Mouse (Mus musculus) embryonic facial prominence, embryonic 13.5 days (tissue): ENCODE results near the gene Sumo3. TPM values are rescaled to one million over a fixed set of nuclear protein-coding genes. Genes with fewer than 3 reads are reported as not detected.
A peak's percentile ranks its signal among the peaks of the same experiment; 100 is the strongest.

Source experiments
- ATAC-seq: fragments of 200-750 bp; cut with Nextera tagmentation; 2 replicates; pipeline ENCODE4 v1.8.0; 2017; ENCODE audit warnings: low read depth; ENCODE audit not compliant: insufficient number of reproducible peaks, insufficient read depth, low FRiP score, low TSS enrichment
- H3K27ac ChIP-seq: fragments of 300-500 bp; sonication (generic); 2 replicates; pipeline ENCODE4 v1.5.1; 2015; ENCODE audit warnings: moderate library complexity, mild to moderate bottlenecking, inconsistent platforms
- H3K27me3 ChIP-seq: fragments of 300-500 bp; sonication (generic); 2 replicates; pipeline ENCODE4 v1.6.1; 2015; ENCODE audit warnings: mild to moderate bottlenecking, inconsistent platforms
- H3K36me3 ChIP-seq: fragments of 300-500 bp; sonication (generic); 2 replicates; pipeline ENCODE4 v1.6.1; 2015; ENCODE audit warnings: mild to moderate bottlenecking, inconsistent platforms
- H3K4me1 ChIP-seq: fragments of 300-500 bp; sonication (generic); 2 replicates; pipeline ENCODE4 v1.6.1; 2015; ENCODE audit warnings: inconsistent platforms
- H3K4me2 ChIP-seq: fragments of 300-500 bp; sonication (generic); 2 replicates; pipeline ENCODE4 v1.6.1; 2015; ENCODE audit warnings: moderate library complexity, mild to moderate bottlenecking, inconsistent platforms
- H3K4me3 ChIP-seq: fragments of 300-500 bp; sonication (generic); 2 replicates; pipeline ENCODE4 v1.5.1; 2015; ENCODE audit warnings: mild to moderate bottlenecking, inconsistent platforms
- H3K9ac ChIP-seq: fragments of 300-500 bp; sonication (generic); 2 replicates; pipeline ENCODE4 v1.6.1; 2015; ENCODE audit warnings: mild to moderate bottlenecking, inconsistent platforms
- H3K9me3 ChIP-seq: fragments of 300-500 bp; sonication (generic); 2 replicates; pipeline ENCODE4 v1.6.1; 2016; ENCODE audit warnings: inconsistent platforms
- WGBS: fragments of 180-500 bp; shearing (Covaris S2); methylation state at CpG from one replicate; pipeline ENCODE4 v1.1.7; 2015; ENCODE audit warnings: mixed read lengths; 5-methylcytosine and 5-hydroxymethylcytosine counted together
- polyA plus RNA-seq: library from polyadenylated mRNA; unstranded; fragments of >200 nt; fragmentation: Nextera tagmentation; extraction: Ambion mirVana; gene quantifications from 2 replicates; pipeline ENCODE4 v1.2.1, GENCODE M21; 2015

Gene Sumo3
- 393 and 397 TPM in 2 replicates for polyA plus RNA-seq

- Histone ChIP-seq H3K9ac (peak within 1 kb of the TSS; percentile 83), H3K27me3 (no peaks in the 10 kb centered on the region), H3K4me2 (peak within 1 kb of the TSS; percentile 93), H3K27ac (peak within 1 kb of the TSS; percentile 95), H3K9me3 (no peaks in the 10 kb centered on the region), H3K36me3 (peaks cover 28% of the 10 kb centered on the region), H3K4me1 (peaks cover 17% of the 10 kb centered on the region), H3K4me3 (peak within 1 kb of the TSS; percentile 83)
- peak; percentile 80 for ATAC-seq
- under 1% methylated on average over 111 of the region's 119 CpGs for WGBS
Observed at GRCm38 (mm10) chr10:77605908-77606826, at the start of gene Sumo3, which contains the start of gene Gm49325. TSS of gene Sumo3 (plus strand) at chr10:77606097. TSS of gene Gm49325 (plus strand) at chr10:77606197.

GRCm38 (mm10) chr10:77556631-77557030 is 49.3 kb upstream of the Sumo3 start:
- Histone ChIP-seq H3K27ac (no peak overlapping the region), H3K27me3 (no peaks in the 10 kb centered on the region), H3K4me2 (no peak overlapping the region), H3K4me3 (no peak overlapping the region), H3K9me3 (no peaks in the 10 kb centered on the region), H3K9ac (no peak overlapping the region), H3K4me1 (no peaks in the 10 kb centered on the region), H3K36me3 (no peaks in the 10 kb centered on the region)
- no peak for ATAC-seq
- 88% methylated on average over 7 of the region's 7 CpGs for WGBS

GRCm38 (mm10) chr10:77557641-77558040 is 48.3 kb upstream of the Sumo3 start:
- Histone ChIP-seq H3K4me3 (no peak overlapping the region), H3K36me3 (no peaks in the 10 kb centered on the region), H3K27me3 (no peaks in the 10 kb centered on the region), H3K9ac (no peak overlapping the region), H3K4me1 (no peaks in the 10 kb centered on the region), H3K9me3 (no peaks in the 10 kb centered on the region), H3K4me2 (no peak overlapping the region), H3K27ac (no peak overlapping the region)
- ATAC-seq: no peak
- WGBS: 82% methylated on average over 4 of the region's 4 CpGs

GRCm38 (mm10) chr10:77560090-77560489 is 45.8 kb upstream of the Sumo3 start:
- H3K27me3 ChIP-seq: no peaks in the 10 kb centered on the region
- H3K27ac ChIP-seq: no peak overlapping the region
- H3K4me1 ChIP-seq: no peaks in the 10 kb centered on the region
- H3K36me3 ChIP-seq: no peaks in the 10 kb centered on the region
- WGBS: 88% methylated on average over 11 of the region's 11 CpGs
- no peak overlapping the region for H3K4me3 ChIP-seq
- no peak for ATAC-seq
- H3K4me2 ChIP-seq: no peak overlapping the region
- H3K9me3 ChIP-seq: no peaks in the 10 kb centered on the region
- H3K9ac ChIP-seq: no peak overlapping the region

GRCm38 (mm10) chr10:77560830-77561229 is 45.1 kb upstream of the Sumo3 start:
- no peaks in the 10 kb centered on the region for H3K27me3 ChIP-seq
- no peaks in the 10 kb centered on the region for H3K4me1 ChIP-seq
- no peak for ATAC-seq
- no peak overlapping the region for H3K4me2 ChIP-seq
- H3K27ac ChIP-seq: no peak overlapping the region
- H3K4me3 ChIP-seq: no peak overlapping the region
- 88% methylated on average over 9 of the region's 9 CpGs for WGBS
- no peaks in the 10 kb centered on the region for H3K9me3 ChIP-seq
- H3K36me3 ChIP-seq: no peaks in the 10 kb centered on the region
- H3K9ac ChIP-seq: no peak overlapping the region

GRCm38 (mm10) chr10:77561508-77561907 is 44.4 kb upstream of the Sumo3 start:
- no peaks in the 10 kb centered on the region for H3K36me3 ChIP-seq
- no peak for ATAC-seq
- H3K27me3 ChIP-seq: no peaks in the 10 kb centered on the region

GRCm38 (mm10) chr10:77565005-77565404 is 40.9 kb upstream of the Sumo3 start:
- peaks cover 6% of the 10 kb centered on the region; the same call in 1 of the 2 replicates for H3K4me1 ChIP-seq
- H3K36me3 ChIP-seq: no peaks in the 10 kb centered on the region
- ATAC-seq: no peak
- no peak overlapping the region for H3K4me3 ChIP-seq
- 79% methylated on average over 8 of the region's 8 CpGs for WGBS
- H3K27ac ChIP-seq: no peak overlapping the region
- H3K27me3 ChIP-seq: no peaks in the 10 kb centered on the region
- no peaks in the 10 kb centered on the region for H3K9me3 ChIP-seq
- H3K4me2 ChIP-seq: no peak overlapping the region
- H3K9ac ChIP-seq: no peak overlapping the region

More at GRCm38 (mm10) chr10:77561508-77561907, 44.4 kb upstream of the Sumo3 start:
- no peak overlapping the region for H3K27ac ChIP-seq
- no peak overlapping the region for H3K9ac ChIP-seq
- no peak overlapping the region for H3K4me3 ChIP-seq
- no peaks in the 10 kb centered on the region for H3K9me3 ChIP-seq
- 75% methylated on average over 2 of the region's 2 CpGs for WGBS
- no peaks in the 10 kb centered on the region for H3K4me1 ChIP-seq
- H3K4me2 ChIP-seq: no peak overlapping the region

GRCm38 (mm10) chr10:77566651-77567050 is 39.2 kb upstream of the Sumo3 start:
- Histone ChIP-seq H3K9me3 (no peaks in the 10 kb centered on the region), H3K4me3 (no peak overlapping the region), H3K27me3 (no peaks in the 10 kb centered on the region), H3K36me3 (no peaks in the 10 kb centered on the region), H3K4me1 (peaks cover 12% of the 10 kb centered on the region; the same call in 1 of the 2 replicates), H3K9ac (no peak overlapping the region), H3K4me2 (no peak overlapping the region), H3K27ac (no peak overlapping the region)
- ATAC-seq: no peak
- WGBS: 32% methylated on average over 8 of the region's 8 CpGs

- Histone ChIP-seq H3K4me2 (no peak overlapping the region), H3K9ac (no peak overlapping the region), H3K27me3 (no peaks in the 10 kb centered on the region), H3K4me1 (peaks cover 18% of the 10 kb centered on the region; the same call in 1 of the 2 replicates), H3K27ac (peak overlapping the region; percentile 44), H3K36me3 (no peaks in the 10 kb centered on the region), H3K9me3 (no peaks in the 10 kb centered on the region), H3K4me3 (no peak overlapping the region)
- no peak for ATAC-seq
- WGBS: 40% methylated on average over 7 of the region's 7 CpGs
Observed at GRCm38 (mm10) chr10:77569481-77569880, 36.4 kb upstream of the Sumo3 start.

GRCm38 (mm10) chr10:77569973-77570658 is 35.8 kb upstream of the Sumo3 start:
- H3K9ac ChIP-seq: no peak overlapping the region
- H3K36me3 ChIP-seq: no peaks in the 10 kb centered on the region
- H3K4me1 ChIP-seq: peaks cover 18% of the 10 kb centered on the region; the same call in 1 of the 2 replicates
- no peaks in the 10 kb centered on the region for H3K27me3 ChIP-seq
- no peak for ATAC-seq
- no peak overlapping the region for H3K4me2 ChIP-seq
- peak overlapping the region; percentile 44 for H3K27ac ChIP-seq
- H3K4me3 ChIP-seq: no peak overlapping the region
- no peaks in the 10 kb centered on the region for H3K9me3 ChIP-seq
- 45% methylated on average over 6 of the region's 6 CpGs for WGBS

GRCm38 (mm10) chr10:77572225-77572624 is 33.7 kb upstream of the Sumo3 start:
- Histone ChIP-seq H3K36me3 (no peaks in the 10 kb centered on the region), H3K9me3 (no peaks in the 10 kb centered on the region), H3K4me3 (no peak overlapping the region), H3K4me2 (no peak overlapping the region), H3K9ac (no peak overlapping the region), H3K4me1 (peaks cover 18% of the 10 kb centered on the region; the same call in 1 of the 2 replicates), H3K27me3 (no peaks in the 10 kb centered on the region), H3K27ac (no peak overlapping the region)
- 29% methylated on average over 3 of the region's 3 CpGs for WGBS
- ATAC-seq: no peak
